Comparison of ENCODE assay signal across 1 mouse cellular context in the genomic region with DNA sequence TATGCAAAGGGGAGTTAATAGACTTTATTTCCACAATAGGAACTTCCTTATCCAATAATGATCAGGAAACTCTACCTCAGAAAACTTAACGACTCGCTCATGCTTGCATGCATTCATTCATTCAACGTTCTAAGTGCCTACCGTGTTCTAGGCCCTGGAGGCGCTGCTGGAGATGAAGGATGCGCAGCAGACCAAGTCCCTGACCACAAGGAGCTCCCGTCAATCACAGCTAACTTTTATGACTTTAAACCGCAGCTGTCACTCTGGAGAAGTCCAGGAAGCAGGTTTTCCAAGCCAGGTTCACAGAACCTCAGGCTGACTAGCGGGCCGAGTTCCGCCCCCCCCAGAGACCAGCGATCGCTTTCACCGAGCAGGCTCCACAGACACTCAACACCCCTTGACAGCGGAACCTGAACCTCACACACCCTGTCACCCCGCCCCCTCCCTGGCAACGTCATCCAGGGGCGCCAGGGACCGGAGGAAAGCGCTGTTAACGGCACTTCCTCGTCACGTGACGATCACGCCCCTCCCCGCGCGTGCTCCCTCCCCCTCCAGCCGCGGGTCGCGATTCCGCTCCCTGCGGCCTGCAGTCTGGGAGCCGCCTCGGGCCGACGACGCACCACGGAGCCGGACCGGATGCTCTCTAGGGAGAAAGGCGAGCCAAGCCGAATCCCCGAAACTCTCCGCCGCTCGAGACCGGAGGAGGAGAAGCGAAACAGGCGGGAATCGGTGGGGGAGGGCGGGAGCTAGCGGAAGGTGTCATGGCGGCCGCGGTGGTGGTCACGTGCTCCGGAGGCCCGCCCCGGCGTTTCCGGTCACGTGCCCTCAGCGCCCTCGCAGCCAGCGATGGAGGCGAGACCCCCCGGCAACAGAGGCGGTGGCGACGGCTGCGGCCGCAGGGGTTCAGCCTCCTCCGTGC.
TF ChIP-seq lines count a peak whose summit lies in the region.

Hps5 (minus strand) TSS at position 778 of the 919 bp plus-strand sequence.
Gtf2h1 (plus strand) TSS at position 817 of the 919 bp plus-strand sequence.

TF ChIP-seq in CH12.LX, 34 proteins besides CTCF, POLR2A, EP300 and RAD21:
- peak; percentile 97 for TF ChIP-seq ELF1 (IDR thresholded peaks at IDR 0.05; ENCODE audit: low read depth, low read length)
- TF ChIP-seq CHD1 (IDR thresholded peaks at IDR 0.05; ENCODE audit: low read depth, low read length) = no peak
- no peak for TF ChIP-seq ZKSCAN1 (IDR thresholded peaks at IDR 0.05; ENCODE audit: borderline replicate concordance, low read depth, low read length)
- peak; percentile 26; the same call in 1 of the 2 replicates for TF ChIP-seq TCF12 (IDR thresholded peaks at IDR 0.05; ENCODE audit: low read depth, low read length)
- no peak for TF ChIP-seq ZC3H11A (IDR thresholded peaks at IDR 0.05; ENCODE audit: low read depth, low read length)
- TF ChIP-seq UBTF (IDR thresholded peaks at IDR 0.05; ENCODE audit: low read depth, low read length) = no peak
- TF ChIP-seq ETS1 (conservative IDR thresholded peaks at IDR 0.05; ENCODE audit: low read depth, low read length) = no peak
- TF ChIP-seq MEF2A (IDR thresholded peaks at IDR 0.05; ENCODE audit: borderline replicate concordance, low read depth, low read length) = no peak
- no peak for TF ChIP-seq SMC3 (IDR thresholded peaks at IDR 0.05; ENCODE audit: low read depth, low read length)
- TF ChIP-seq ZNF384 (IDR thresholded peaks at IDR 0.05; ENCODE audit: low read depth, low read length) = no peak
- peak; percentile 95 for TF ChIP-seq MAX (IDR thresholded peaks at IDR 0.05; ENCODE audit: low read length)
- no peak; the same call in 1 of the 2 replicates for TF ChIP-seq GABPA (IDR thresholded peaks at IDR 0.05; ENCODE audit: insufficient replicate concordance, low read depth, low read length)
- no peak for TF ChIP-seq JUND (conservative IDR thresholded peaks at IDR 0.05; ENCODE audit: low read depth, low read length)
- peak; percentile 81; the same call in 1 of the 2 replicates for TF ChIP-seq MAZ (IDR thresholded peaks at IDR 0.05; ENCODE audit: low read depth, low read length)
- peak; percentile 97 for TF ChIP-seq BHLHE40 (IDR thresholded peaks at IDR 0.05; ENCODE audit: low read depth, low read length)
- peak; percentile 87 for TF ChIP-seq USF1 (IDR thresholded peaks at IDR 0.05; ENCODE audit: low read depth, low read length)
- TF ChIP-seq IRF4 (IDR thresholded peaks at IDR 0.05; ENCODE audit: low read depth, low read length) = peak; percentile 38; the same call in 1 of the 2 replicates
- 0 out of 2 replicates have a peak, but pooled peaks have one; percentile 45 for TF ChIP-seq TBP (conservative IDR thresholded peaks at IDR 0.05; ENCODE audit: low read depth, low read length)
- peak; percentile 70; the same call in 1 of the 2 replicates for TF ChIP-seq MYC (IDR thresholded peaks at IDR 0.05; ENCODE audit: low read depth, low read length)
- TF ChIP-seq MAFK (IDR thresholded peaks at IDR 0.05; ENCODE audit: insufficient replicate concordance, low read length) = no peak
- peak; percentile 60; the same call in 1 of the 2 replicates for TF ChIP-seq KAT2A (IDR thresholded peaks at IDR 0.05; ENCODE audit: insufficient replicate concordance, low read length)
- no peak for TF ChIP-seq E2F4 (IDR thresholded peaks at IDR 0.05; ENCODE audit: insufficient replicate concordance, low read depth, low read length)
- no peak for TF ChIP-seq POLR2AphosphoS2 (IDR thresholded peaks at IDR 0.05; ENCODE audit: low read depth, low read length)
- peak; percentile 58 for TF ChIP-seq NELFE (IDR thresholded peaks at IDR 0.05; ENCODE audit: low read depth, low read length)
- TF ChIP-seq USF2 (conservative IDR thresholded peaks at IDR 0.05; ENCODE audit: low read depth, low read length) = peak; percentile 87
- no peak for TF ChIP-seq JUN (IDR thresholded peaks at IDR 0.05; ENCODE audit: insufficient read depth, low read depth, low read length)
- TF ChIP-seq HCFC1 (IDR thresholded peaks at IDR 0.05; ENCODE audit: low read depth, low read length) = peak; percentile 85
- TF ChIP-seq ZMIZ1 (IDR thresholded peaks at IDR 0.05; ENCODE audit: low read depth, low read length) = no peak
- TF ChIP-seq NRF1 (IDR thresholded peaks at IDR 0.05; ENCODE audit: low read depth, low read length) = peak; percentile 74
- peak; percentile 77 for TF ChIP-seq MXI1 (IDR thresholded peaks at IDR 0.05; ENCODE audit: low read depth, low read length)
- no peak for TF ChIP-seq PAX5 (IDR thresholded peaks at IDR 0.05; ENCODE audit: low read length)
- TF ChIP-seq RCOR1 (conservative IDR thresholded peaks at IDR 0.05; ENCODE audit: low read depth, low read length) = no peak
- TF ChIP-seq CHD2 (IDR thresholded peaks at IDR 0.05; ENCODE audit: low read length) = peak; percentile 88
- TF ChIP-seq SIN3A (IDR thresholded peaks at IDR 0.05; ENCODE audit: low read length) = peak; percentile 96
